Mouse (Mus musculus): Measurements from ENCODE around the gene Actr3.
A peak's percentile ranks its signal among the peaks of the same experiment; 100 is the strongest.

Actr3 gene

GRCm38 (mm10) chr1:125435369-125436135 lies at the start of gene Actr3:
Actr3 (minus strand) TSS chr1:125435727.
- DNase-seq (ENCODE audit: low spot score), result peak; percentile 99

- DNase-seq (ENCODE audit: low spot score), result no peak
Measured at GRCm38 (mm10) chr1:125482459-125483287, 47.1 kb upstream of the Actr3 start.

GRCm38 (mm10) chr1:125481842-125482241 lies 46.3 kb upstream of the Actr3 start:
- DNase-seq (ENCODE audit: low spot score), result no peak

GRCm38 (mm10) chr1:125478588-125478987 lies 43.1 kb upstream of the Actr3 start:
- DNase-seq (ENCODE audit: low spot score), result no peak

- DNase-seq (ENCODE audit: low spot score), result no peak
Measured at GRCm38 (mm10) chr1:125475961-125476682, 40.6 kb upstream of the Actr3 start.

GRCm38 (mm10) chr1:125473866-125474265 lies 38.3 kb upstream of the Actr3 start:
- no peak for DNase-seq (ENCODE audit: low spot score)

GRCm38 (mm10) chr1:125473126-125473666 lies 37.7 kb upstream of the Actr3 start:
- no peak for DNase-seq (ENCODE audit: low spot score)

- DNase-seq (ENCODE audit: low spot score), result no peak
Measured at GRCm38 (mm10) chr1:125470805-125471648, 35.5 kb upstream of the Actr3 start.

GRCm38 (mm10) chr1:125467936-125468335 lies 32.4 kb upstream of the Actr3 start:
- DNase-seq (ENCODE audit: low spot score), result no peak

- DNase-seq (ENCODE audit: low spot score), result no peak
Measured at GRCm38 (mm10) chr1:125466621-125467257, 31.2 kb upstream of the Actr3 start.

GRCm38 (mm10) chr1:125464011-125464410 lies 28.5 kb upstream of the Actr3 start:
- no peak for DNase-seq (ENCODE audit: low spot score)

- no peak for DNase-seq (ENCODE audit: low spot score)
Measured at GRCm38 (mm10) chr1:125463349-125463748, 27.8 kb upstream of the Actr3 start.

- no peak for DNase-seq (ENCODE audit: low spot score)
Measured at GRCm38 (mm10) chr1:125462917-125463316, 27.4 kb upstream of the Actr3 start.

GRCm38 (mm10) chr1:125458531-125458930 lies 23.0 kb upstream of the Actr3 start:
- no peak for DNase-seq (ENCODE audit: low spot score)

GRCm38 (mm10) chr1:125455128-125455527 lies 19.6 kb upstream of the Actr3 start:
- DNase-seq (ENCODE audit: low spot score), result no peak

- no peak for DNase-seq (ENCODE audit: low spot score)
Measured at GRCm38 (mm10) chr1:125450282-125451000, 14.9 kb upstream of the Actr3 start.

- DNase-seq (ENCODE audit: low spot score), result no peak
Measured at GRCm38 (mm10) chr1:125447926-125448325, 12.4 kb upstream of the Actr3 start.

- no peak for DNase-seq (ENCODE audit: low spot score)
Measured at GRCm38 (mm10) chr1:125441679-125442078, 6.2 kb upstream of the Actr3 start.

GRCm38 (mm10) chr1:125441251-125441650 lies 5.7 kb upstream of the Actr3 start:
- no peak for DNase-seq (ENCODE audit: low spot score)

- no peak for DNase-seq (ENCODE audit: low spot score)
Measured at GRCm38 (mm10) chr1:125439556-125439955, 4.0 kb upstream of the Actr3 start.
